ENCODE assay signal across 11 mouse cellular contexts in the genomic region with DNA sequence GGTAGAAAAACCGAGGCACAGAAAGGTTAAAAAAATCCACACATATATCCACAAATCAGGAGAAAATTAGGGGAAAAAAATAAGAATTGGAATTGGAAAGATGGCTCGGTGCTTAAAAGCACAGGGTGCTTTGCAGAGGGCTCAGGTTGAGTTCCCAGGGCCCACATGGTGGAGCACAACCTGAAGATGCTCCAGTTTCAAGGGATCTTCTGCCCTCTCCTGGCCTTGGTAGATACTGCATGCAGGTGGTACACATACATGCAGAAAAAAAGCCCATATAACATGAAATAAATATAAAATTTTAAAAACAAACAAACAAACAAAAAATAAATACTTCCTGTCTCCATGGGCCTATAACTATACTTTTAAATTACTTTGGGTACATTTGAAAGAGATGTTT. TPM values are rescaled to one million over a fixed set of nuclear protein-coding genes. Genes with fewer than 3 reads are reported as not detected.
DNase-seq lines count a peak whose midpoint lies in the region; ATAC-seq and TF ChIP-seq lines count a peak whose summit lies in the region.
"Had no signal": no experiment of that assay in that cellular context is flagged by ENCODE, and none has a peak within 500 bp of the region (broad histone marks: within the 10 kb centered on the region; RNA-seq: fewer than 3 reads in every experiment).

No protein-coding gene starts in this region.

- no peak for ATAC-seq in kidney, postnatal 0 days (replicated peaks; ENCODE audit: low FRiP score, low read depth)

- no peak for DNase-seq in kidney, postnatal 0 days (ENCODE audit: low spot score)
- no peak for DNase-seq in kidney, postnatal 4 days
- DNase-seq in A20 (ENCODE audit: low read depth, low spot score) (peak; percentile 35), ES-CJ7 (ENCODE audit: low read depth, low spot score) (peak; percentile 73)
- DNase-seq in induced T-regulatory cell, adult 2 months (ENCODE audit: low read depth): peak; percentile 55
- DNase-seq in ovary, adult 18-20 months (ENCODE audit: low spot score): no peak
- DNase-seq in gastrocnemius, adult 8-10 months (ENCODE audit: low spot score in 2 of 2): no peak
- DNase-seq: lung, postnatal 14 days had no signal

- no peak overlapping the region for H3K4me2 ChIP-seq in kidney, postnatal 0 days (ENCODE audit: low read length)
- H3K4me2 ChIP-seq: embryonic facial prominence, embryonic 12.5 days; heart, embryonic 12.5 days; midbrain, embryonic 12.5 days had no signal

- H3K9me3 ChIP-seq in kidney, postnatal 0 days (replicated peaks; ENCODE audit: low read length): no peaks in the 10 kb centered on the region
- H3K9me3 ChIP-seq: embryonic facial prominence, embryonic 12.5 days; heart, embryonic 12.5 days; midbrain, embryonic 12.5 days had no signal

- 94% methylated on average over 2 of the region's 2 CpGs for WGBS in kidney, postnatal 0 days

- no peak overlapping the region for H3K9ac ChIP-seq in kidney, postnatal 0 days (ENCODE audit: low read depth, low read length)
- H3K9ac ChIP-seq: embryonic facial prominence, embryonic 12.5 days; heart, embryonic 12.5 days; midbrain, embryonic 12.5 days had no signal

- H3K36me3 ChIP-seq in kidney, postnatal 0 days (ENCODE audit: insufficient read depth, low read length): 0 out of 2 replicates have a peak, but pooled peaks cover 2% of the 10 kb centered on the region

- TF ChIP-seq CTCF in kidney, postnatal 0 days (IDR thresholded peaks at IDR 0.05; ENCODE audit: low read depth): peak; percentile 20; the same call in 1 of the 2 replicates

- H3K27me3 ChIP-seq in kidney, postnatal 0 days (ENCODE audit: insufficient read depth, low read length): no peaks in the 10 kb centered on the region
- H3K27me3 ChIP-seq: embryonic facial prominence, embryonic 12.5 days; heart, embryonic 12.5 days; midbrain, embryonic 12.5 days had no signal

- H3K4me3 ChIP-seq in kidney, postnatal 0 days (replicated peaks; ENCODE audit: low read depth, low read length): no peak overlapping the region
- H3K4me3 ChIP-seq: embryonic facial prominence, embryonic 12.5 days; heart, embryonic 12.5 days; midbrain, embryonic 12.5 days had no signal

- no peak overlapping the region for H3K27ac ChIP-seq in kidney, postnatal 0 days
- H3K27ac ChIP-seq: embryonic facial prominence, embryonic 12.5 days; midbrain, embryonic 12.5 days had no signal

- no peaks in the 10 kb centered on the region for H3K4me1 ChIP-seq in kidney, postnatal 0 days (replicated peaks; ENCODE audit: insufficient read depth, low read length)
- H3K4me1 ChIP-seq: embryonic facial prominence, embryonic 12.5 days; heart, embryonic 12.5 days; midbrain, embryonic 12.5 days had no signal

RNA-seq across cellular contexts. Expression of a gene that starts 12.2 kb away (rescaled TPM):
- polyA plus RNA-seq in kidney, postnatal 0 days (2015; fragmentation: Nextera tagmentation; extraction: Ambion mirVana): 41.6 and 43.4 TPM in 2 replicates
- 10 to 100 TPM; 29.6 to 36.9 (median 32.4) TPM for total RNA-seq in gastrocnemius, adult 8-10 months (2022)

RNA-seq across cellular contexts. Expression of a gene that starts 45.3 kb away (rescaled TPM):
- 3.6 and 4.7 TPM in 2 replicates for polyA plus RNA-seq in kidney, postnatal 0 days (2015; fragmentation: Nextera tagmentation; extraction: Ambion mirVana)
- 1 to 10 TPM; 3.4 to 4.9 (median 4.0) TPM for total RNA-seq in gastrocnemius, adult 8-10 months (2022)

Comparison
In these comparisons a context has a peak if more than half of its experiments do, and no peak if none do; other contexts are left out.
1. DNase-seq: peak in A20 (single experiment), ES-CJ7 (single experiment) and induced T-regulatory cell, adult 2 months (single experiment); none in kidney, postnatal 0 days (single experiment), kidney, postnatal 4 days (0 of 2), ovary, adult 18-20 months (single experiment) and gastrocnemius, adult 8-10 months (0 of 2).